Mouse (Mus musculus): Measurements from ENCODE around the gene S100a7a.

DNA sequence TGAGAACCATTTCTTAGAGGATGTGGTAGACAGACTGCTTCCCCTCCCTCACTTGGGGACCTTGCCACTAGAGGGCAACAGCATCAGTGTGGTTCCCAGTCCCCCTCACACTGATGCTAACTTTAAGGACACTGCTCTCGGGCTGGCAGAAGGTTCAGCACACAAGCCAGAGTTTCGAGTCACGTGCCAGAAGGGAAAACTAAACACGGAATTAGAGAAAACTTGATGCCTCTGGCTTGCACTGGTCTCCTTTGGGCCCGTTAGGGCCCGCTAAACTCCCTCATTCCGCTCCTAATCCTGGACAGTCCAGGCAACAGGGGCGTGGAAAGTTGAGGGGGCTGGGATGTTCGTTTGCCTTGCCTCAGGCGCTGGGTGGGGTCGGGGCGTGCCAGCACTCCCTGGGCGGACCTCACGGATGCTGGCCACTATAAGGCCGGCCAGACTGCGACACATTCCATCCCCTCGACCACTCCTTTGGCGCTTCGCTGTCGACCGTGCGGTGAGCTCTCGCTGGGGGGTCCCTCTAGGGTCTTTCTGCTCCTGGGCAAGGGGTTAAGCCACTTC is 41.0 kb upstream of the S100a7a start, which contains the start of gene S100a6:
- peak; percentile 100 for TF ChIP-seq POLR2A (IDR thresholded peaks at IDR 0.05; ENCODE audit: insufficient read length, low read depth)
- no peak for TF ChIP-seq SRF (IDR thresholded peaks at IDR 0.05; ENCODE audit: control insufficient read depth, insufficient read length, low read depth)
- TF ChIP-seq MAX (IDR thresholded peaks at IDR 0.05; ENCODE audit: low read depth): no peak
